Mouse (Mus musculus): ENCODE results near the gene Fmnl2.

Fmnl2 gene

GRCm38 (mm10) chr2:53105408-53105807 is 247.7 kb downstream of the Fmnl2 start:
- in situ Hi-C loops (cut with MboI; ENCODE audit: low pct_unique_long_range_greater_than_20kb in 1 of 2, low sequenced_read_pairs in 2 of 2, unreplicated experiment in 1 of 2), result no loop called here

- in situ Hi-C loops (cut with MboI; ENCODE audit: low pct_unique_long_range_greater_than_20kb in 1 of 2, low sequenced_read_pairs in 2 of 2, unreplicated experiment in 1 of 2), result no loop called here
Observed at GRCm38 (mm10) chr2:53106056-53106455, 248.4 kb downstream of the Fmnl2 start.

GRCm38 (mm10) chr2:53106472-53106871 is 248.8 kb downstream of the Fmnl2 start:
- in situ Hi-C loops (cut with MboI; ENCODE audit: low pct_unique_long_range_greater_than_20kb in 1 of 2, low sequenced_read_pairs in 2 of 2, unreplicated experiment in 1 of 2), result no loop called here

- in situ Hi-C loops (cut with MboI; ENCODE audit: low pct_unique_long_range_greater_than_20kb in 1 of 2, low sequenced_read_pairs in 2 of 2, unreplicated experiment in 1 of 2), result no loop called here
Observed at GRCm38 (mm10) chr2:53108547-53108946, 250.9 kb downstream of the Fmnl2 start.

- in situ Hi-C loops (cut with MboI; ENCODE audit: low pct_unique_long_range_greater_than_20kb in 1 of 2, low sequenced_read_pairs in 2 of 2, unreplicated experiment in 1 of 2), result no loop called here
Observed at GRCm38 (mm10) chr2:53121797-53122196, 264.1 kb downstream of the Fmnl2 start.

GRCm38 (mm10) chr2:53125998-53126397 is 268.3 kb downstream of the Fmnl2 start:
- in situ Hi-C loops (cut with MboI; ENCODE audit: low pct_unique_long_range_greater_than_20kb in 1 of 2, low sequenced_read_pairs in 2 of 2, unreplicated experiment in 1 of 2), result no loop called here

GRCm38 (mm10) chr2:53129070-53129469 is 271.4 kb downstream of the Fmnl2 start:
- in situ Hi-C loops (cut with MboI; ENCODE audit: low pct_unique_long_range_greater_than_20kb in 1 of 2, low sequenced_read_pairs in 2 of 2, unreplicated experiment in 1 of 2), result no loop called here

GRCm38 (mm10) chr2:53131567-53131966 is 273.9 kb downstream of the Fmnl2 start:
- in situ Hi-C loops (cut with MboI; ENCODE audit: low pct_unique_long_range_greater_than_20kb in 1 of 2, low sequenced_read_pairs in 2 of 2, unreplicated experiment in 1 of 2), result no loop called here

GRCm38 (mm10) chr2:53146852-53147251 is 289.2 kb downstream of the Fmnl2 start:
- in situ Hi-C loops (cut with MboI; ENCODE audit: low pct_unique_long_range_greater_than_20kb in 1 of 2, low sequenced_read_pairs in 2 of 2, unreplicated experiment in 1 of 2), result no loop called here

- in situ Hi-C loops (cut with MboI; ENCODE audit: low pct_unique_long_range_greater_than_20kb in 1 of 2, low sequenced_read_pairs in 2 of 2, unreplicated experiment in 1 of 2), result no loop called here
Observed at GRCm38 (mm10) chr2:53173966-53174365, 316.3 kb downstream of the Fmnl2 start.

- in situ Hi-C loops (cut with MboI; ENCODE audit: low pct_unique_long_range_greater_than_20kb in 1 of 2, low sequenced_read_pairs in 2 of 2, unreplicated experiment in 1 of 2), result no loop called here
Observed at GRCm38 (mm10) chr2:53178966-53179365, 321.3 kb downstream of the Fmnl2 start.

- in situ Hi-C loops (cut with MboI; ENCODE audit: low pct_unique_long_range_greater_than_20kb in 1 of 2, low sequenced_read_pairs in 2 of 2, unreplicated experiment in 1 of 2), result no loop called here
Observed at GRCm38 (mm10) chr2:53179876-53180275, 322.2 kb downstream of the Fmnl2 start.

Data from mouse embryonic stem cell (cell line).